Mouse (Mus musculus) lung, postnatal 14 days (tissue): ENCODE measurements around the gene Golga4.

ENCODE experiments used
- DNase-seq: peaks from one replicate; pipeline ENCODE4 v3.0.0; 2021

Gene Golga4

GRCm38 (mm10) chr9:118532516-118533205, 26.6 kb downstream of the Golga4 start:
- no peak for DNase-seq

GRCm38 (mm10) chr9:118536946-118537345, 30.9 kb downstream of the Golga4 start:
- DNase-seq = no peak

GRCm38 (mm10) chr9:118537463-118538339, 31.6 kb downstream of the Golga4 start:
- DNase-seq = no peak

DNA sequence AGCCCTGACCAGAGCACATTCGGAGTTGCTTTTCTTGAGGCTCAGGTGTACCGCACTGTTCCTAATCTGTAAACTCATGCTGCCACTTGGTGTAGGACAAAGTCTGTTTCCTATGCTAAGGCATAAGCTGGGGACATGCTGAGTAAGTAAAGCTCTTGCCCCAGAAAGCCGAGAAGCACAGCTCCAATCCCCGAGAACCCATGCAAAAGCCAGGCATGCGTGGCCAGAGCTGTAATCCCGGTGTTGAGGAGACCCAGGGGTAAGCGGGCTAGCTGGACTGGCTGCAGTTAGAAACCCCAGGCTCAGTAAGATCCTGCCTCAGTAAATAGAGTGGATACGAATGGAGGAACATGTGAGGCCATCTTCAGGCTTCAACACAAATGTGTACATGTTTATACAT, 35.8 kb downstream of the Golga4 start:
- no peak for DNase-seq

GRCm38 (mm10) chr9:118545146-118545545, 39.1 kb downstream of the Golga4 start:
- DNase-seq = no peak

DNA sequence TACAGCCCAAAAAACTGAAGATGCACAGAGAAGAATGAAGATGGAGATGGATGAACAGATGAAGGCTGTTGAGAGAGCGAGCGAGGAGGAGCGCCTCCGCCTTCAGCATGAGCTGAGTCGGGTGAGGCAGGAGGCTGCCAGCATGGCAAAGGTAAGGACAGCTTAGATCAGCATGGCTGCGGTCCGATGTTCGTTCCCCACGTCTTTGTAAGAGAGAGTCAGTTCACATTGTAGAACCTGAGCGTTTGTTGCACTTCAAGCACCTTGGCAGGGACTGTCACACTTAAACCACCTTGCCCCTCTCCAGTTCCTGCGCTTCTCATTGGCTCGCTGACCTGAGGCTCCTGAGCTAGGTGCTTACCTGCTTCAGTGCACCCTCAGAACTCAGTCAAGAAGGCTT, 42.6 kb downstream of the Golga4 start:
- DNase-seq = no peak

DNA sequence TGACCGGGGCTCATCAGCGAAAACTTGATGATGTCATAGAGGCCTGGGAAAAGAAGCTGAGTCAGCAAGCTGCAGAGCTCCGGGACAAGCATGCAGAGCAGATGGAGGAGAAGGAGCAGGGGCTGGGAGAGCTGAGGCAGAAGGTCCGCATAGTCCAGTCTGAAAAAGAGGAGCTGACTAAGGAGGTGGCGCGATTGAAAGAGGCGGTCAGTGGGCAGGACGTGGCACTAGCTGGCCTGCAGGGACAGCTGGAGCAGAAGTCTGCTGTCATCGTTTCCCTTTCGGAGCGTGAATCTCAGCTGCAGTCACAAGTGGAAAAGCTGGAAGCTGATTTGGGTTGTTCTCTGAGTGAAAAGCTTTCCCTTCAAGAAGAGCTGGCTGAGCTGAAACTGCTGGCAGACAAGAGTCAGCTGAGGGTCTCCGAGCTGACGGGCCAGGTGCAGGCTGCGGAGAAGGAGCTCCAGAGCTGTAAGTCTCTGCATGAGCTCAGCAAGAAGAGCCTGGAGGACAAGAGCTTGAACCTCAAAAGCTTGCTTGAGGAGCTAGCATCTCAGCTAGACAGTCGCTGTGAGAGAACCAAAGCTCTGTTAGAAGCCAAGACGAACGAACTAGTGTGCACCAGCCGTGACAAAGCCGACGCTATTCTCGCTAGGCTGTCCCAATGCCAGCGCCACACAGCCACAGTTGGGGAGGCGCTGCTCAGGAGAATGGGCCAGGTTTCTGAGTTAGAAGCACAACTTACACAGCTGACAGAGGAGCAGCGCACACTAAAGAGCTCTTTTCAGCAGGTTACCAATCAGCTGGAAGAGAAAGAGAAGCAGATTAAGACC, 51.1 kb downstream of the Golga4 start:
- DNase-seq = peak; percentile 16

DNA sequence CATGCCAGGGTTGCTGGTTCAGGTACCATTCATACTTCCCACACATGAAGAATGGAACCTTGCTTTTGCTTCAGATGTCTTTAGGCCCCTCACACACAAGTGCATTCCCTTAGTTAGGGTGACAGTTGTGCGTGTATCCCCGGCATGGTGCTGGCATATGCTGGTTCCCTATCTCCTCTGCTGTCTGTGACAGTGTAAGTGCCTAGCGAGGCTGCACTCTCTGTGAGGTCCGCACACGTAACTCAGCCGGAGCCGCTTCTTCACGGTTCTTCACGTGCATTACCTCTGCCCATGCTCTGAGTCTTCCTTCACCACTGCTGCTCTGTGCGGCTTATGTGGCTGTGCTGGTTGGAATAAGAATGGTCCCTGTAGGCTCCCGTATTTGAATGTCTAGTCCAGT, 57.3 kb downstream of the Golga4 start:
- no peak for DNase-seq

GRCm38 (mm10) chr9:118563866-118564265, 57.8 kb downstream of the Golga4 start:
- DNase-seq = no peak

GRCm38 (mm10) chr9:118564696-118565095, 58.6 kb downstream of the Golga4 start:
- DNase-seq = no peak

- DNase-seq = no peak
These were observed 63.3 kb downstream of the Golga4 start for GRCm38 (mm10) chr9:118569328-118569727.

DNA sequence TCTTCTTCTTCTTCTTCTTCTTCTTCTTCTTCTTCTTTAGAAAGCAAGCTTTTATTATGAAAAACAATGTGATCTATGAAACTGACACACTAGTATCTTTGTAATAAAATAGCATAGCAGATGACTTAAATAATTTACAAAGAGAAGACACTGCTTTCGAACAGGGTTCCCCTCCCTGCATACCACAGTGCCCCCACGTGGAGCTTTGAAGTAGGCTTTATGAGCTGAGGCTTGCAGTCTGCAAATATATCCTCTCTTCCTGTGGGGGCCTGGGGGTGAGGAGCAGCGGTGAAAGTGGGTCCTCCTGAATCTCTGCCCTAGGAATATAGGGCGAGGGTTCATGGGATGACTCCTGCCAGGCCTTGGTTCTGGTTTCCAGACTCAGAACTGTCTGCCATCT, 64.8 kb downstream of the Golga4 start:
- no peak for DNase-seq

GRCm38 (mm10) chr9:118571701-118572100, 65.6 kb downstream of the Golga4 start:
- no peak for DNase-seq

GRCm38 (mm10) chr9:118574911-118575310, 68.8 kb downstream of the Golga4 start:
- DNase-seq = no peak

DNA sequence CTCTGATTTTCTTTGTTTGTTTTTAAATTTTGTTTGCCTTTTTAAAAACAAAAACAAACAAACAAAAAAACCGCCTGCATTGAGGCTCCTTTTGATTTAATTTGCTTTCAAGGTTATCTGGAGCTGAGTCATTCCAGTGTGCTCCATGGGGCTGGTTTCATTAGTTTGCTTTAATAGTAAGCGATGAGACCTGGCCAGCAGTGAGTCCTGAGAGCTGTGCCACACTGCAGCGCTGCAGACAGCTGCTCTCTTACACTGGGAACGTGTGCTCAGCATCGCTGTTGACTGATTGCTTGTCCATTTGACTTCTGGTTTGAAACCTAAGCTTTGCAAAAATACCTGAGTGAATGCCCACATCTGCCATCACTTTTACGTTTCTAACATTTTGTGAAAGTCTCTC, 74.3 kb downstream of the Golga4 start:
- no peak for DNase-seq

DNA sequence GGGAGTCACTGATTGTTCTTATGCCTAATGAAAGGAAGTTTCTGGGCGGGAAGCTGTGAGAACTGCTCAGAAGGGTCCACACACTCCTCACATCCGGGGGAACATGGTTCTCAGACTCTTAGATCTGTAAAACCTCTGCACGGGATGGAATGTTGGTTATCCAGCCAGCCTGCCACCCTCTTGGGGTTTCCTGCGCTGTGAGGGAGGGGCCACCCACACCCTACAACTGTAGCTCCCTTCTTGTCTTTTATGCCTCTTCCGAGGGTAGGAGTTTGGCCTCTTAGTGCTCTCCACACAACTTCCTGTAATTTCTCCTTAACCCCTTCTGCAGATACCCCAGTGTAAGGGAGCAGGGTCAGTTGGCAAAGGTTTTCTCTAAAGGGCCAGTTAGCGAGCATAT, 76.7 kb downstream of the Golga4 start:
- no peak for DNase-seq

GRCm38 (mm10) chr9:118584838-118585237, 78.8 kb downstream of the Golga4 start:
- no peak for DNase-seq

DNA sequence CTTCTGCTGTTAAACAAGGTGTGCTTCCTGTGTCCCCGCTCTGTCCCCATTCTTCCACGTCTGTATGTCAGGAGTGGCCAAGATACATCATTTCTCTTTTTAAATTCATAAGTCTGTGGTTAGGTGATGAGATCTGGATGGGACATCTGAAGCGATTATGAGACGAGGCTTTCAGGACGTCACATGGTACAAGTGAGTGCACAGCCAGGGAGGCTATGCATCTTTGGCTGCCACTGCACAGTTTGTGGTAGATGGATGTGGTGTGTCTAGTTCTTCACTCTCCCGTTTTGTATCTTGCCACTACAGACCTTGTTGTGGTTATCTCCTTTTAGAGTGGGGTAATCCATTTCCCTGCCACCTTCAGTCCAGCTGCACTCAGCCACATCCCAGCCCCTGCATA, 79.9 kb downstream of the Golga4 start:
- no peak for DNase-seq

GRCm38 (mm10) chr9:118587115-118587514, 81.0 kb downstream of the Golga4 start:
- DNase-seq = no peak

- DNase-seq = no peak
These were observed 83.2 kb downstream of the Golga4 start for GRCm38 (mm10) chr9:118589249-118589648.

- no peak for DNase-seq
These were observed 84.2 kb downstream of the Golga4 start for GRCm38 (mm10) chr9:118590230-118590629.

DNA sequence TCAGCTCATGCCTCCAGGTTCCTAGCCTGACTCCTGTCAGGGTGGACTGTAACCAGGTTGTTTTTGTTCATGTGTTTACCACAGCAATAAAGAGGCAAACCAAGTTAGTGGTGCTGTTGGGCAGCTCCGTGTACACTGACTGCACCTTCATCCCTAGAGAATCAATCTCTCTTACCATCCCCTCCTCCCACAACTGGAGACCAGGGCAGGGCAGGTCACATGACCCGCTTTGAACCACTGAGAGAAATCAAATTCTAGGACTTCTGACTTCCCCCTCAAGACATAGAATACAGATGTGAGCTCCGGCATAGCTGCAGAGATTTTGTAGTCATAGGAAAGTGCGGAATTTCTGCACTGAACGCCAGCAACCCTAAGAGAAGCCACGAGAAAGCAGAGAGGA, 85.6 kb downstream of the Golga4 start:
- no peak for DNase-seq

DNA sequence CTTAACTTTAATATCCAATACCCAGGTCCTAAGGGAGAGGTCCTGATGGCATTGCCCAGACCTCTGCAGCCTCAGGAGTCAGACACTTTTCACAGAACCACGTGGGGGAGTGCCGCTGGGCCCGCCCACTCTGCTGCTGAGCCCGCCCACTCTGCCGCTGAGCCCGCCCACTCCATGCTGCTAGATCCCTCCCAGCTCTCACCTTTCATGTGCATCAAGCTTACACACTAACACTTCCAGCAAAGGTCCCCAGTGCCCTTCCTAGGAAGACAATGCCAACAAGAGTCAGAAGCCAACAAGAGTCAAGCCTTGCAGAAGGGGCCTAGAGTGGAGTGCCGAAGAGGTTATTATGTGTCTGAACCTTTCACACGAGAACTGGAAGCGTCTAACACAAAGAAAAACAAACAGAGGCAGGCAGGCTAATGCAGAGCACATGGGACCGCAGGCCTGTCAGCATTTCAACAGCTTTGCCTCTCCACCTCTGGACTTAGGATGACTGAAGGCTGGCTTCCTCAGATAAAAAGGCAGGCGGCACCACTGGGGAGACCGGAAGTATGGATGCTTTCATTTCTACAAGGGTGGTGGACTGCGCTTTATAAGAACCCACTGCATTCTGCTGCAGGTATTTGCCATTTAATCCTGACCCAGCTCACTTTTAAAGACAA, 86.7 kb downstream of the Golga4 start:
- peak; percentile 52 for DNase-seq
